Mouse (Mus musculus) embryonic facial prominence, embryonic 12.5 days (tissue): ENCODE data around the gene Filip1l. TPM values are rescaled to one million over a fixed set of nuclear protein-coding genes. Genes with fewer than 3 reads are reported as not detected.

ENCODE experiments used
- ATAC-seq: fragments of 200-750 bp; cut with Nextera tagmentation; 2 replicates; pipeline ENCODE4 v1.8.0; 2017; ENCODE audit not compliant: insufficient number of reproducible peaks, insufficient read depth, low FRiP score, low TSS enrichment
- H3K27ac ChIP-seq: fragments of 300-500 bp; sonication (generic); 2 replicates; pipeline ENCODE4 v1.5.1; 2016; ENCODE audit warnings: mild to moderate bottlenecking
- H3K27me3 ChIP-seq: fragments of 300-500 bp; sonication (generic); 2 replicates; pipeline ENCODE4 v1.6.1; 2016; ENCODE audit warnings: mild to moderate bottlenecking, moderate library complexity
- H3K36me3 ChIP-seq: fragments of 300-500 bp; sonication (generic); 2 replicates; pipeline ENCODE4 v1.6.1; 2016; ENCODE audit warnings: mild to moderate bottlenecking
- H3K4me1 ChIP-seq: fragments of 300-500 bp; sonication (generic); 2 replicates; pipeline ENCODE4 v1.6.1; 2016
- H3K4me2 ChIP-seq: fragments of 300-500 bp; sonication (generic); replicated peaks from 2 replicates; pipeline ENCODE4 v1.6.1; 2016; ENCODE audit warnings: mild to moderate bottlenecking, moderate library complexity
- H3K4me3 ChIP-seq: fragments of 300-500 bp; sonication (generic); 2 replicates; pipeline ENCODE4 v1.5.1; 2016; ENCODE audit warnings: mild to moderate bottlenecking
- H3K9ac ChIP-seq: fragments of 300-500 bp; sonication (generic); 2 replicates; pipeline ENCODE4 v1.6.1; 2016; ENCODE audit warnings: mild to moderate bottlenecking, moderate library complexity
- H3K9me3 ChIP-seq: fragments of 300-500 bp; sonication (generic); 2 replicates; pipeline ENCODE4 v1.6.1; 2016; ENCODE audit warnings: mild to moderate bottlenecking, moderate library complexity
- WGBS: fragments of 180-500 bp; shearing (Covaris S2); methylation state at CpG from one replicate; pipeline ENCODE4 v1.1.7; 2016; 5-methylcytosine and 5-hydroxymethylcytosine counted together
- polyA plus RNA-seq: library from polyadenylated mRNA; unstranded; fragments of >200 nt; fragmentation: Nextera tagmentation; extraction: Ambion mirVana; gene quantifications from 2 replicates; pipeline ENCODE4 v1.2.1, GENCODE M21; 2016

Filip1l gene
- polyA plus RNA-seq, 1 experiment from 2014 or later: 27.4 TPM

DNA sequence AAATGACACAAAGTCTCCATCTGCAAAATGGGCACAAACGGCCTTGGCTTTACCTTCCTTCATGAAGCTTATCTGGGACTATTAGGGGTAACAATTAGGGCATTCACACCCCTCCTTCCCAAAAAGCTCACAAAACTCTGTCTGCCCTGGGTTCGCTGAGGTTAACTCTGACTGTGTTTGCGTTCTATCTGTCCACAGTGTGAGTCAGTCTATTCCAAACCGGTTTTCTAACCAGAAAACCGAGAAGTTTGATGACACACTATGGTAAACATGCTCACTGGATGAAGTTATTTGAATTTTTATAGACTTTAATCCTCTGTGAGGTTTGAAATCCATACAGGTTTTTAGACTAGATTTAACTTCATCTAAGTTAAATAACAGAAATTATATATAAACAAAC, 172.2 kb downstream of the Filip1l start:
- ATAC-seq: no peak
- H3K27ac ChIP-seq: no peak overlapping the region
- no peaks in the 10 kb centered on the region for H3K4me1 ChIP-seq
- H3K4me2 ChIP-seq: no peak overlapping the region
- no peaks in the 10 kb centered on the region for H3K36me3 ChIP-seq
- 81% methylated on average over 5 of the region's 5 CpGs for WGBS
- H3K9ac ChIP-seq: no peak overlapping the region
- H3K9me3 ChIP-seq: no peaks in the 10 kb centered on the region
- H3K27me3 ChIP-seq: no peaks in the 10 kb centered on the region
- H3K4me3 ChIP-seq: no peak overlapping the region

DNA sequence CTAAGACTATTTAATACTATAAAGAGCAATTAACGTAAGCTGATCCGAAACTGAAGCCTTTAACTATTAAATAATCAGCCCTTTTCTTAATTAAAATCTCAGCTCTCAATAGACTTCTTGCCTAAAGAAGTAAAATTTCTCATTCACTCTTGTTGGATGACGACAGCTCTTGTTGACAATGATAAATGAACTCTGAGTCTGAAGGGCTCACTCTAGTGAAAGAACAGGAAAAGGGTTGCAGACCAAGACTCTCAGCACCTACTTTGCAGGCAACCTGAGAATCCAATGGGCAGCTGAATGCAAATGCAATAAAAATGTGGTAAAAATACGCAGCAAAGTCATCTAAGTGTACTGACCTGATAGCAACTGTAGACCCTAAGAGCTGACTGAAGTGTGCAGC, 172.6 kb downstream of the Filip1l start:
- no peak for ATAC-seq

DNA sequence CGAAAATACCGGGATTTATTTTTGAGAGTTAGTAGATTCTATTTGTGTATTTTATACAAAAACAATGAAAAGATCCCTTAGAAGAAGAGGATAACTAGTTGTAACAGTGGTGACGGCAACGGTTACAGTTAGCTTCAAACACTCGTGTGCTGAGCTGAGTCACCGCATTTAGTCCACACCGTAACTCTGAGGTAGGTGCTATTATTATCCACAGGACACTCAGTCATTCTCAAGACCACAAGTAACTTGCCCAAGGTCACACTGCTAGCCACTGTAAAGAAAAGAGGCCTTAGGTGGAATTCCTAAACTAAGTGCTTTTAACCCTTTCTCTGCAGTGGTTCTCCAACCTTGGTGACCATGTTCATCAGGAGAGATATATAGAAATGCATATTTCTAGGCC, 174.0 kb downstream of the Filip1l start:
- no peak for ATAC-seq
- WGBS: 91% methylated on average over 7 of the region's 7 CpGs
- no peaks in the 10 kb centered on the region for H3K36me3 ChIP-seq
- no peaks in the 10 kb centered on the region for H3K9me3 ChIP-seq
- peaks cover 2% of the 10 kb centered on the region for H3K4me1 ChIP-seq
- no peak overlapping the region for H3K9ac ChIP-seq
- H3K27me3 ChIP-seq: no peaks in the 10 kb centered on the region
- H3K4me3 ChIP-seq: no peak overlapping the region
- H3K27ac ChIP-seq: no peak overlapping the region
- H3K4me2 ChIP-seq: no peak overlapping the region

More for the DNA sequence above, 172.6 kb downstream of the Filip1l start:
- no peaks in the 10 kb centered on the region for H3K27me3 ChIP-seq
- no peak overlapping the region for H3K27ac ChIP-seq
- no peaks in the 10 kb centered on the region for H3K9me3 ChIP-seq
- H3K4me1 ChIP-seq: no peaks in the 10 kb centered on the region
- H3K4me2 ChIP-seq: no peak overlapping the region
- no peak overlapping the region for H3K9ac ChIP-seq
- 71% methylated on average over 4 of the region's 4 CpGs for WGBS
- H3K36me3 ChIP-seq: no peaks in the 10 kb centered on the region
- H3K4me3 ChIP-seq: no peak overlapping the region

DNA sequence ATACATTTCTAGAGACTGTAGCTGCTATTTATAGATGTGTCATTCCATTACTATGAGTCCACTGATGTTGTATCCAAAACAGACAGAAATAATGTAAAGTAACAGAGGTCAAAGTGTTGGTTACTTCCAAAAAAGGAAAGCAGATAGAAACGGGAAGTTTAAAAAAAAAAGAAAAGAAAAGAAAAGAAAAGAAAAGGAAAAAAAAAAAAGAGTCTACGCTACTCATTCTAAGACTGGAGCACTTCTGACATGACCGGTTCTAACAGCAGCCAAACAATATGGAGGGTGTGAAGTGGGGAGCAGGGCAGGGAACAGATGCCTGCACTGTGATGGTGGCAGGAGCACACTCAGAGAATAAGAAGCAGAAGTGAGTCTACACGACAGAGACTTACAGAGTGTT, 175.6 kb downstream of the Filip1l start:
- peaks cover 8% of the 10 kb centered on the region for H3K4me1 ChIP-seq
- no peak overlapping the region for H3K4me2 ChIP-seq
- H3K4me3 ChIP-seq: no peak overlapping the region
- H3K9me3 ChIP-seq: no peaks in the 10 kb centered on the region
- H3K27me3 ChIP-seq: no peaks in the 10 kb centered on the region
- no peaks in the 10 kb centered on the region for H3K36me3 ChIP-seq
- no peak overlapping the region for H3K9ac ChIP-seq
- H3K27ac ChIP-seq: no peak overlapping the region
- ATAC-seq: no peak
- 82% methylated on average over 4 of the region's 4 CpGs for WGBS

- ATAC-seq: no peak
- H3K4me1 ChIP-seq: peaks cover 8% of the 10 kb centered on the region
- no peak overlapping the region for H3K4me2 ChIP-seq
- H3K9ac ChIP-seq: no peak overlapping the region
- WGBS: 58% methylated on average over 4 of the region's 4 CpGs
- H3K9me3 ChIP-seq: no peaks in the 10 kb centered on the region
- H3K36me3 ChIP-seq: no peaks in the 10 kb centered on the region
- H3K4me3 ChIP-seq: no peak overlapping the region
- no peak overlapping the region for H3K27ac ChIP-seq
- H3K27me3 ChIP-seq: no peaks in the 10 kb centered on the region
These were observed 177.7 kb downstream of the Filip1l start for GRCm38 (mm10) chr16:57530547-57530946.

- H3K27ac ChIP-seq: 0 out of 2 replicates have a peak overlapping the region, but pooled peaks have one; percentile 23
- 11% methylated on average over 6 of the region's 6 CpGs for WGBS
- no peak overlapping the region for H3K4me2 ChIP-seq
- no peak overlapping the region for H3K4me3 ChIP-seq
- H3K9me3 ChIP-seq: no peaks in the 10 kb centered on the region
- no peaks in the 10 kb centered on the region for H3K27me3 ChIP-seq
- no peak overlapping the region for H3K9ac ChIP-seq
- no peak for ATAC-seq
- H3K4me1 ChIP-seq: peaks cover 8% of the 10 kb centered on the region
- no peaks in the 10 kb centered on the region for H3K36me3 ChIP-seq
These were observed 179.2 kb downstream of the Filip1l start for GRCm38 (mm10) chr16:57532081-57532493.

- Histone ChIP-seq H3K27me3 (no peaks in the 10 kb centered on the region), H3K36me3 (no peaks in the 10 kb centered on the region), H3K9me3 (no peaks in the 10 kb centered on the region), H3K4me3 (no peak overlapping the region), H3K4me1 (peaks cover 8% of the 10 kb centered on the region), H3K9ac (no peak overlapping the region), H3K27ac (no peak overlapping the region), H3K4me2 (no peak overlapping the region)
- no peak for ATAC-seq
- 77% methylated on average over 1 of the region's 1 CpGs for WGBS
These were observed 181.5 kb downstream of the Filip1l start for GRCm38 (mm10) chr16:57534365-57534764.

DNA sequence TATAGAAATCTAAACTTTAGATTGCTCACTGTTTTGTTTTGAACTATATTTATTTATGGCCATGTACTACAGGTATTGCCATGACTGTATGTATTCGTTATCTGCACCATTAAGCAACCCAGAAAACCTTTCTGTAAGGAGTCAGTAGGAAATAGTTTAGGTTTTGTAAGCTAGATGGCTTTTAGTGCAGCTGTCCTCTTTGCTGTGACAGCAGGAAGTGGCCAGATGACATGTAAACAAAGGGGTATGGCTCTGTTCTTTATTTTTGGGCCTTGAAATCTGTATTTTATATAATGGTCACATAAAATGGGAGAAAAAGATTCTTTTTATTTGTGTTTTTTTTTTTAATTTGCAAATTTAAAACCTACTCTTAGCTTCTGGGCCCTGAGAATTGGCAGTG, 181.9 kb downstream of the Filip1l start:
- Histone ChIP-seq H3K27ac (no peak overlapping the region), H3K9ac (no peak overlapping the region), H3K4me1 (peaks cover 8% of the 10 kb centered on the region), H3K9me3 (no peaks in the 10 kb centered on the region), H3K36me3 (no peaks in the 10 kb centered on the region), H3K27me3 (no peaks in the 10 kb centered on the region), H3K4me3 (no peak overlapping the region), H3K4me2 (no peak overlapping the region)
- no peak for ATAC-seq
- WGBS: 79% methylated on average over 1 of the region's 1 CpGs

DNA sequence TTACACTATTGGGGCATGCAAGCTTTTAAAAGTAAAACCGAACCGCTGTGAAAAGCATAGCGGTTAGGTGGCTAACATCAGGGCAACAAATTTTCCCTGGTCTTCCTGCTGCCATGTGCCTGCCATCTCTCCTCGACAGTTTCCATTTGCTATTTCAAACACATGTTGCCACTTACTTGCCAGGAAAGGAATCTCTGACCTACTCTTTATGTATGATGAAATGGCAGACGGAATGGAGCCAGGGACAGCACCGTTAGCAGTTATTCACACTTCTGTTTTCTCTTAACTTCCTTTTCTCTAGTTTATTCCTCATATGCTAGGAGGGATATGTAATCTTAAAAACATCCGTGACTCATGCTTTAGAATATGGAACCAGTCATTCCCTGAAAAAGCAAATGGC, 183.6 kb downstream of the Filip1l start:
- no peak overlapping the region for H3K9ac ChIP-seq
- H3K9me3 ChIP-seq: no peaks in the 10 kb centered on the region
- no peak overlapping the region for H3K4me3 ChIP-seq
- H3K4me1 ChIP-seq: peaks cover 8% of the 10 kb centered on the region
- no peaks in the 10 kb centered on the region for H3K36me3 ChIP-seq
- no peak for ATAC-seq
- no peaks in the 10 kb centered on the region for H3K27me3 ChIP-seq
- 0 out of 2 replicates have a peak overlapping the region, but pooled peaks have one; percentile 9 for H3K27ac ChIP-seq
- WGBS: 60% methylated on average over 7 of the region's 7 CpGs
- no peak overlapping the region for H3K4me2 ChIP-seq

GRCm38 (mm10) chr16:57543243-57543642, 190.3 kb downstream of the Filip1l start:
- Histone ChIP-seq H3K4me3 (no peak overlapping the region), H3K9me3 (no peaks in the 10 kb centered on the region), H3K4me1 (no peaks in the 10 kb centered on the region; the same call in 1 of the 2 replicates), H3K4me2 (no peak overlapping the region), H3K27ac (no peak overlapping the region), H3K9ac (no peak overlapping the region), H3K27me3 (no peaks in the 10 kb centered on the region), H3K36me3 (no peaks in the 10 kb centered on the region)
- ATAC-seq: no peak
- 90% methylated on average over 3 of the region's 3 CpGs for WGBS

DNA sequence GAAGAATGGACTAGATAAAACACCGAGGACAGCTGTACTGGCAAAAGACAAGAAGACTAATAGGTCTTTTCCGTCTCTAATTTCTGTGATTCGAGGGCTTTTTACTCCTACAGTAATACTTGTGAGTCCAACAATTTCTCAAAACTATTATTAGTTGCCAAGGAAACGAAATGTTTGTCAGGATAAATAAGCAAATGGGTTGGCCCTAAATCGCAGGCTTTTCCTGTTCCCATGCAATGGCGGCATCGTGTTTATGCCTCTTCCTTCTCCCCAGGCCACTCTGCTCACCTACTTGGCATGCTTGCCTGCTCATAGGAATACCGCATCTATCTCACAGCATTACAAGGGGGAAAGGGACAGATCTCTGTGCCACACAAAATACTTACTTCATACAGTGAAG, 191.5 kb downstream of the Filip1l start:
- no peaks in the 10 kb centered on the region for H3K27me3 ChIP-seq
- no peaks in the 10 kb centered on the region for H3K36me3 ChIP-seq
- H3K9me3 ChIP-seq: no peaks in the 10 kb centered on the region
- no peak overlapping the region for H3K4me2 ChIP-seq
- WGBS: 83% methylated on average over 8 of the region's 8 CpGs
- no peak for ATAC-seq
- H3K27ac ChIP-seq: no peak overlapping the region
- H3K9ac ChIP-seq: no peak overlapping the region
- H3K4me3 ChIP-seq: no peak overlapping the region
- peaks cover 3% of the 10 kb centered on the region; the same call in 1 of the 2 replicates for H3K4me1 ChIP-seq

DNA sequence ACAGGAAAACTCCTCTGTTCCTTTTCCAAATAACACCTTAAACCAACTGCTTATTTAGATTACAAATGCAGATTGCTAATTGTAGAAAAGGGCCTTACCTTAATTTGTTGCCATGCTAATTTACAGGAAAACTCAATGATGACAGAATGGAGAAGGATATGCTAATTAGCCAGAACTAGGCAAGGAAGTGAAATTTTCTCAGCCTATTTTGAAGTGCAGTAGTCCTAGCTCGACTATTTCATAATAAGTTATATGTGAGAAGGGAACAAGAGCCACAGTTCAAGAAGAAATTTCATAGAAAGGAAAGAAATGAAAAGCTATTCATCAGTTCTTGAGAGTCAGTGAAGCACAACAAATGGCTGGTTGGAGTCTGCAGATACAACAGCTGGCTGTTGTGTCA, 193.5 kb downstream of the Filip1l start:
- H3K27ac ChIP-seq: no peak overlapping the region
- no peaks in the 10 kb centered on the region for H3K27me3 ChIP-seq
- H3K9ac ChIP-seq: no peak overlapping the region
- H3K4me1 ChIP-seq: peaks cover 6% of the 10 kb centered on the region; the same call in 1 of the 2 replicates
- 73% methylated on average over 1 of the region's 1 CpGs for WGBS
- no peak overlapping the region for H3K4me3 ChIP-seq
- no peaks in the 10 kb centered on the region for H3K9me3 ChIP-seq
- no peaks in the 10 kb centered on the region for H3K36me3 ChIP-seq
- no peak overlapping the region for H3K4me2 ChIP-seq
- no peak for ATAC-seq

DNA sequence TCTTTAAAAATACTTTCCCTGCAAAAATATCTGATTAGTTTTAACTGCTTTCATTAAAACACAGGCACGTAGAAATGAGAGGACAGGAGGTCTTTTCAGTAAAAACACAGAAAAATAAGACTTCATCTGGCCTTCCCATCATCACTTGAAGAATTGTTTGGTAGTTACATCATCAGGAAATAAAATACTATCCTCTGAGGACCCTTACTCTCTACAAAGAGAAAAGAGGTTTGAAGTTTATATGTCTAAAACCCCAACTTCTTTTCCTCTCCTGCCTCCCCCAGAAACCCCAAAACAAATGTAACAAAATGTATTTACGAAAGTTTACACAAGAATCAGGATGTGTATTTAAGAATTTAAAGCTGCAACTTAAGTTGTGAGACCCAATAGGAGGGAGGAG, 195.7 kb downstream of the Filip1l start:
- peaks cover 10% of the 10 kb centered on the region; the same call in 1 of the 2 replicates for H3K4me1 ChIP-seq
- peak overlapping the region; percentile 66 for H3K4me3 ChIP-seq
- peak overlapping the region; percentile 65; the same call in 1 of the 2 replicates for H3K27ac ChIP-seq
- ATAC-seq: no peak
- H3K27me3 ChIP-seq: no peaks in the 10 kb centered on the region
- H3K36me3 ChIP-seq: peaks cover 7% of the 10 kb centered on the region; the same call in 1 of the 2 replicates
- 68% methylated on average over 2 of the region's 2 CpGs for WGBS
- H3K4me2 ChIP-seq: peak overlapping the region; percentile 82
- H3K9ac ChIP-seq: peak overlapping the region; percentile 83
- no peaks in the 10 kb centered on the region for H3K9me3 ChIP-seq
